Mouse (Mus musculus) small intestine, adult 2 months (tissue): ENCODE data around the gene Dcdc2b. TPM values are rescaled to one million over a fixed set of nuclear protein-coding genes. Genes with fewer than 3 reads are reported as not detected.

Experiments
- H3K27ac ChIP-seq: fragments of 200-500 bp; 2 replicates; pipeline ENCODE4 v1.5.1; 2012; ENCODE audit warnings: low read depth, low read length, control low read depth, inconsistent platforms; ENCODE audit not compliant: insufficient read depth
- H3K27me3 ChIP-seq: fragments of 200-500 bp; 2 replicates; pipeline ENCODE4 v1.6.1; 2012; ENCODE audit warnings: mild to moderate bottlenecking, moderate library complexity, low read length, inconsistent platforms; ENCODE audit not compliant: control insufficient read depth, insufficient read depth
- H3K36me3 ChIP-seq: fragments of 200-500 bp; 2 replicates; pipeline ENCODE4 v1.6.1; 2012; ENCODE audit warnings: mild to moderate bottlenecking, low read length, control low read depth, inconsistent platforms; ENCODE audit not compliant: control insufficient read depth, insufficient read depth
- H3K4me1 ChIP-seq: fragments of 200-500 bp; 2 replicates; pipeline ENCODE4 v1.6.1; 2012; ENCODE audit warnings: low read length, inconsistent platforms, mixed read lengths; ENCODE audit not compliant: control insufficient read depth, insufficient read depth, insufficient read length
- H3K4me3 ChIP-seq: fragments of 200-500 bp; 2 replicates; pipeline ENCODE4 v1.5.1; 2012; ENCODE audit warnings: low read depth, mild to moderate bottlenecking, control low read depth, inconsistent platforms, low read length, moderate library complexity
- CTCF ChIP-seq: fragments of 200-500 bp; IDR thresholded peaks from 2 replicates; pipeline ENCODE4 v1.5.1; 2012; ENCODE audit warnings: low read depth, mild to moderate bottlenecking, control low read depth, inconsistent platforms, low read length, moderate library complexity, mixed read lengths; ENCODE audit not compliant: insufficient replicate concordance, insufficient read length; ENCODE audit errors: extremely low read depth
- POLR2A ChIP-seq: fragments of 200-500 bp; IDR thresholded peaks from 2 replicates; pipeline ENCODE4 v1.6.1; 2012; ENCODE audit warnings: low read depth, mild to moderate bottlenecking, control low read depth, inconsistent platforms, low read length, moderate library complexity
- WGBS: fragments of 180-500 bp; shearing (Covaris S2); methylation state at CpG from one replicate; pipeline ENCODE4 v1.1.7; 2018; 5-methylcytosine and 5-hydroxymethylcytosine counted together
- polyA plus RNA-seq: library from polyadenylated mRNA; depleted of rRNA; stranded (reverse); fragments of >200 nt; gene quantifications from 2 replicates; pipeline ENCODE4 v1.2.3, GENCODE M21; 2012; rRNA removed

The Dcdc2b gene
- polyA plus RNA-seq, result 0.15 and 1.6 TPM in 2 replicates

GRCm38 (mm10) chr4:129614093-129614492, at the start of gene Dcdc2b:
Dcdc2b (minus strand) TSS chr4:129614257.
- Histone ChIP-seq H3K27me3 (no peaks in the 10 kb centered on the region), H3K4me3 (no peak within 1 kb of the TSS), H3K36me3 (peaks cover 2% of the 10 kb centered on the region; the same call in 1 of the 2 replicates), H3K4me1 (peaks cover 5% of the 10 kb centered on the region; the same call in 1 of the 2 replicates), H3K27ac (no peak within 1 kb of the TSS)
- WGBS, result 76% methylated on average over 6 of the region's 6 CpGs
- TF ChIP-seq POLR2A, result no peak
- no peak for TF ChIP-seq CTCF

GRCm38 (mm10) chr4:129662255-129662813, 48.3 kb upstream of the Dcdc2b start:
- H3K27me3 ChIP-seq, result no peaks in the 10 kb centered on the region
- peaks cover 42% of the 10 kb centered on the region for H3K36me3 ChIP-seq
- H3K4me1 ChIP-seq, result no peaks in the 10 kb centered on the region
- H3K27ac ChIP-seq, result no peak overlapping the region
- H3K4me3 ChIP-seq, result no peak overlapping the region
- TF ChIP-seq POLR2A (no peak), CTCF (no peak)
- WGBS, result 78% methylated on average over 3 of the region's 3 CpGs

- Histone ChIP-seq H3K36me3 (peaks cover 42% of the 10 kb centered on the region), H3K27ac (no peak overlapping the region), H3K4me1 (no peaks in the 10 kb centered on the region), H3K27me3 (no peaks in the 10 kb centered on the region), H3K4me3 (no peak overlapping the region)
- WGBS, result 72% methylated on average over 3 of the region's 3 CpGs
- TF ChIP-seq CTCF (no peak), POLR2A (no peak)
These were observed 47.5 kb upstream of the Dcdc2b start for GRCm38 (mm10) chr4:129661584-129661983.

GRCm38 (mm10) chr4:129654770-129655169, 40.7 kb upstream of the Dcdc2b start:
- H3K36me3 ChIP-seq, result peaks cover 69% of the 10 kb centered on the region
- H3K27me3 ChIP-seq, result no peaks in the 10 kb centered on the region
- no peak overlapping the region for H3K27ac ChIP-seq
- no peaks in the 10 kb centered on the region for H3K4me1 ChIP-seq
- no peak for TF ChIP-seq CTCF
- TF ChIP-seq POLR2A, result no peak
- WGBS, result 91% methylated on average over 14 of the region's 14 CpGs
- no peak overlapping the region for H3K4me3 ChIP-seq

DNA sequence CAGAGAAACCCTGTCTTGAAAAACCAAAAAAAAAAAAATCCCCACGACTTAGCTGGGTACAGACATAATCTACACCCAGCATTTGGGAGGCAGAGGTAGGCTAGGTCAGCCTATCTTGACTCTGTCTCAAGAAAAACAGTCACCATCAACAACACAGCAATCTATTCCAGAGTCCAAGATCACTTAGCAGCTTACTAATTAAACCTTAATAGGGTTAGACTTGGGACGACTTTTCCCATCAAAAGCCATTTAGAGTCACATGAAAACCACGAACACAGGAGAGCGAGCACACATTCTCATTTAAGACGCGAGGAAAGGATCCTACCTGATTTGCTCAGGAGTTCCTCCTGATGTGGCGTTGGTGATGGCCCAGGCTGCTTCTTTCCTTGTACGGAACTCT, 36.3 kb upstream of the Dcdc2b start:
- TF ChIP-seq CTCF, result no peak
- TF ChIP-seq POLR2A, result no peak
- H3K27me3 ChIP-seq, result no peaks in the 10 kb centered on the region
- H3K4me1 ChIP-seq, result no peaks in the 10 kb centered on the region
- H3K27ac ChIP-seq, result no peak overlapping the region
- H3K36me3 ChIP-seq, result peaks cover 77% of the 10 kb centered on the region
- no peak overlapping the region for H3K4me3 ChIP-seq
- WGBS, result 89% methylated on average over 8 of the region's 8 CpGs

GRCm38 (mm10) chr4:129648656-129649055, 34.6 kb upstream of the Dcdc2b start:
- Histone ChIP-seq H3K27me3 (no peaks in the 10 kb centered on the region), H3K27ac (no peak overlapping the region), H3K4me3 (no peak overlapping the region), H3K4me1 (no peaks in the 10 kb centered on the region), H3K36me3 (peaks cover 60% of the 10 kb centered on the region)
- TF ChIP-seq CTCF (no peak), POLR2A (no peak)
- WGBS, result 63% methylated on average over 1 of the region's 1 CpGs

DNA sequence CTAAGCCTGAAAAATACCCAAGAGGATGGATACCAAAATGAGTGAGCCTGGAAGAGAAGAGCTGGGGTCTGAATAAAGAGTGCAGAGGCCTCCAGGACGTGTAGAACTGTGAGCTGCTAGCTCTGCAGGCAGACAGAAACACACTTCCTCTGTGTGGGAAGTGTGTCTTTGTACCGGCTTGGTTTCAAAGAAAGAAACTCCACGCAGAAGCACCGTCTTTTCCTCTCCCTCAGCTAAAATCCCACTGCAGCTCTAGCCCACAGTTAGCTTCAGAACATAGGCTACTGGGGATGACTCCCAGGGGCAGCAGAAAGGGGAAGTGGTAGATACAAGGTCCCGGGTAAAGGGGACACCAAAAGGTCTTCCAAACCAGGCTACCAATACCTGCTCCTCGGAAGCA, 31.1 kb upstream of the Dcdc2b start:
- H3K36me3 ChIP-seq, result peaks cover 40% of the 10 kb centered on the region
- no peak overlapping the region for H3K4me3 ChIP-seq
- H3K27ac ChIP-seq, result no peak overlapping the region
- TF ChIP-seq POLR2A (no peak), CTCF (no peak)
- 87% methylated on average over 6 of the region's 6 CpGs for WGBS
- H3K27me3 ChIP-seq, result no peaks in the 10 kb centered on the region
- H3K4me1 ChIP-seq, result no peaks in the 10 kb centered on the region
